Mouse (Mus musculus) limb, embryonic 15.5 days (tissue): ENCODE data around the gene Efna2. TPM values are rescaled to one million over a fixed set of nuclear protein-coding genes. Genes with fewer than 3 reads are reported as not detected.
A peak's percentile ranks its signal among the peaks of the same experiment; 100 is the strongest.

Experiments used
- ATAC-seq: fragments of 200-750 bp; cut with Nextera tagmentation; 2 replicates; pipeline ENCODE4 v1.8.0; 2017; ENCODE audit warnings: low read depth, moderate TSS enrichment; ENCODE audit not compliant: insufficient number of reproducible peaks, low FRiP score, low TSS enrichment
- H3K27ac ChIP-seq: fragments of 300-500 bp; sonication (generic); 2 replicates; pipeline ENCODE4 v1.5.1; 2015; ENCODE audit warnings: moderate library complexity, mild to moderate bottlenecking, inconsistent platforms
- H3K27me3 ChIP-seq: fragments of 300-500 bp; sonication (generic); 2 replicates; pipeline ENCODE4 v1.6.1; 2015; ENCODE audit warnings: inconsistent platforms
- H3K36me3 ChIP-seq: fragments of 300-500 bp; sonication (generic); 2 replicates; pipeline ENCODE4 v1.6.1; 2015; ENCODE audit warnings: inconsistent platforms
- H3K4me1 ChIP-seq: fragments of 300-500 bp; sonication (generic); 2 replicates; pipeline ENCODE4 v1.6.1; 2015; ENCODE audit warnings: inconsistent platforms
- H3K4me2 ChIP-seq: fragments of 300-500 bp; sonication (generic); 2 replicates; pipeline ENCODE4 v1.6.1; 2015; ENCODE audit warnings: mild to moderate bottlenecking, inconsistent platforms
- H3K4me3 ChIP-seq: fragments of 300-500 bp; sonication (generic); 2 replicates; pipeline ENCODE4 v1.5.1; 2015; ENCODE audit warnings: mild to moderate bottlenecking, inconsistent platforms
- H3K9ac ChIP-seq: fragments of 300-500 bp; sonication (generic); 2 replicates; pipeline ENCODE4 v1.6.1; 2015; ENCODE audit warnings: inconsistent platforms
- H3K9me3 ChIP-seq: fragments of 300-500 bp; sonication (generic); 2 replicates; pipeline ENCODE4 v1.6.1; 2016; ENCODE audit warnings: inconsistent platforms
- WGBS: fragments of 180-500 bp; shearing (Covaris S2); methylation state at CpG from one replicate; pipeline ENCODE4 v1.1.7; 2015; 5-methylcytosine and 5-hydroxymethylcytosine counted together
- polyA plus RNA-seq: library from polyadenylated mRNA; unstranded; fragments of >200 nt; fragmentation: Nextera tagmentation; extraction: Ambion mirVana; gene quantifications from 2 replicates; pipeline ENCODE4 v1.2.1, GENCODE M21; 2015

Efna2 gene
- polyA plus RNA-seq, 1 experiment from 2014 or later: 29.3 TPM

DNA sequence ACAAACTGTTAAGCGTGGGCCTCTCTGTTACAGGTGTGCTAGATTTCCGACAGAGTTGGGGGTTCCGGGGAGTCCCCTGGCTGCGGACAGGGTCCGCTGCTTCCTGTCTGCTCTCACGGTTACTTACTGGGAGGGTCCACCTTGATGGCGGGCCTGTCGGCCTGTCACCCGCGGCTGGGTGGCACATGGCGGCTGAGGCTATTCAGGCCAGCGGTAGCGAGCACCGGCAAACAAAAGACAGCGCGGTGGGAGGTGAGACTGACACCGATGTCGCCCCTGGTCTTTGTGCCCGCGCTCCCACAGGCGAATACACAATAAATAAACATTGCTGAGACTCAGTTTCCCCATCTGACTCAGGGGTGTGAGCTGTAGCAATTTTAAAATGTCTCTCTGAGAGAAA, 10.7 kb downstream of the Efna2 start:
- Histone ChIP-seq H3K9ac (no peak overlapping the region), H3K27ac (no peak overlapping the region), H3K4me1 (peaks cover 31% of the 10 kb centered on the region), H3K4me3 (peak overlapping the region; percentile 43), H3K27me3 (peaks cover 38% of the 10 kb centered on the region), H3K9me3 (no peaks in the 10 kb centered on the region), H3K4me2 (peak overlapping the region; percentile 71), H3K36me3 (peaks cover 20% of the 10 kb centered on the region)
- 19% methylated on average over 21 of the region's 21 CpGs for WGBS
- ATAC-seq: no peak

DNA sequence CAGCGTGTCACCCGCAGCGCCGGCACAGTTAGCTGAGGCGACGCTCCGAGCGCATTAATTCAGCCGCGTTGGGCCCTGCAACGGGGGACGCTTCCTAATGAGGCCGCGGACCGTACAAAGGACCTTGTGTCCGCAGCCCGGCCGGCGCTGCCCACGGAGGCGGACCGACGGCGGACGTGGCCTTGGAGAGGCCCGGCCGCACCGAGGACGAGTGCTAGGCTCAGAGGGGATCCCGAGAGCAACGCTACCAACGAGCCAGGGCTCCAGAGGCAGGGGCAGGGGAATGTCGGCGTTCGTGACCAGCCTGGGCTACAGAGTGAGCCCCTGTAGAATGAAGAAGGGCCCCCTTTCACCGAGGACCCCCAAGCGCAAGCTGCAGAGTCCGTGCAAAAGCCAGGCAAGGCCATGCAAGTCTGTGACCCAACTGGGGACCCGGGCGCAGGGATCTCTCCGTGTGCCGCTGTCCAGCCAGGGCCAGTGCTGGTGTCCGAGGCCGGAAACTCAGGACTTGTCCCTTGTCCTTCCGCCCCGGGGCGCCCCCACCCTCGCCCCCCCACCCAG, 11.3 kb downstream of the Efna2 start:
- Histone ChIP-seq H3K4me3 (peak overlapping the region; percentile 43), H3K4me2 (peak overlapping the region; percentile 71), H3K9me3 (no peaks in the 10 kb centered on the region), H3K9ac (peak overlapping the region; percentile 42), H3K27ac (no peak overlapping the region; the same call in 1 of the 2 replicates), H3K36me3 (peaks cover 20% of the 10 kb centered on the region), H3K27me3 (peaks cover 38% of the 10 kb centered on the region), H3K4me1 (peaks cover 28% of the 10 kb centered on the region)
- 1% methylated on average over 48 of the region's 48 CpGs for WGBS
- ATAC-seq: 0 out of 2 replicates have a peak, but pooled peaks have one; percentile 42

DNA sequence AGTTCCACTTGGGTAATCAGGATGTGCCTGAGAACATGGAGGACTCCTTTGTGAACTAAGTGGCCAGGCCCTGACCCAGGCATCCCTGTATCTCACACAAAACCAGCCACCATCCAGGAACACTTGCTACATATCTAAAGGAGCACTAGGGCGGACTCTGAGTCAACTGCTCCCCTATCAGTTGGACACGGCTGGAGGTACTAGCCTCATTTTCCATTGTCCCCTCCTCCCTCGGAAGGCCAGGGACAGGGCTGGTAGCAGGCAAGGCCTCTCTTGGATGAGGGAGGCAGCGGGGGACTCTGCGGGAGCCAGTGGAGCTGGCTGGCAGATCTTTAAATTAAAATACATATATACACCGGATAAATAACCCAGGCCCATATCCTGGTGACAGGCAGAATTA, 14.7 kb downstream of the Efna2 start:
- no peak for ATAC-seq
- no peak overlapping the region for H3K4me2 ChIP-seq

DNA sequence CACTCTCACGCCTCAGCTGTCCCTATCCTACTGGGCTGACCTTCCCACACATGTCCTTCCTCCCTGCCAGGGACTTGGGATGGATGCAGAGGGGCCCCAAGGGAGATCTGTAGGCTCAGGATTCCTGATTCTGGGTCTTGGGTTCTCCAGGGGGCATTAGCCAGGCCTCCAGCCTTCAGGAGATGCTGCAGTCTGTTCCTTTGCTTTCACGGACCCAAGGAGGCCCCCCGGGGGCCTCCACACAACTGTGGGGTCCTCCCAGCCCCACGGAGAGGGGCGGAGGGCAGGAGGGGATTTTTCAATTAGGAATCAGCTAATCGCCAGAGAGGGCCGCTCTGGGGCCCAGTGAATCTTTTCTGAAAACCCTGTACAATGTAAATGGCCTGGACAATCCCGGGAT, 15.2 kb downstream of the Efna2 start:
- ATAC-seq: no peak
- Histone ChIP-seq H3K4me1 (peaks cover 16% of the 10 kb centered on the region), H3K27ac (no peak overlapping the region), H3K36me3 (no peaks in the 10 kb centered on the region), H3K27me3 (peaks cover 29% of the 10 kb centered on the region), H3K9me3 (no peaks in the 10 kb centered on the region), H3K9ac (no peak overlapping the region), H3K4me3 (no peak overlapping the region), H3K4me2 (no peak overlapping the region)
- 61% methylated on average over 8 of the region's 8 CpGs for WGBS

More for the DNA sequence above, 14.7 kb downstream of the Efna2 start:
- WGBS: 79% methylated on average over 6 of the region's 6 CpGs
- H3K9ac ChIP-seq: no peak overlapping the region
- H3K36me3 ChIP-seq: peaks cover 3% of the 10 kb centered on the region; the same call in 1 of the 2 replicates
- peaks cover 18% of the 10 kb centered on the region for H3K4me1 ChIP-seq
- H3K9me3 ChIP-seq: no peaks in the 10 kb centered on the region
- peaks cover 32% of the 10 kb centered on the region for H3K27me3 ChIP-seq
- no peak overlapping the region for H3K27ac ChIP-seq
- no peak overlapping the region for H3K4me3 ChIP-seq

DNA sequence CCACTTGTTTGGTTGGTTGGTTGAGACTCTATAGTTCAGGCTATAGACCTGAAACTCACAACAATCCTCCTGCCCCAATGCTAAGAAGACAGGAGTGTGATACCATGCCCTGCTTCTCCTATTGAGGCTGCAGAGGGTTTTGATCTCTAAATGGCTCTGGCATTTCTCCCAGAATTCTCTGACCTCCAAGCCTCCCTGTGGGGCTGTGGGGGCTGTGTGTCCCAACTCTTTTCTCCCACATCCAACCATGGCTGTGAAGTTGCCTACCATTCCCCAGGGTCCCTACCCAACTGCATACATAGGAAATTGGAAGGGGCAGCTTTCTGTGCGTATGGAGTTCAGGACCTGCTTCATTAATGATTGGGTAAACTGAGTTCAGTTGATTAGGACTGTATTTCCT, 16.9 kb downstream of the Efna2 start:
- Histone ChIP-seq H3K27ac (no peak overlapping the region), H3K9ac (no peak overlapping the region), H3K4me3 (no peak overlapping the region), H3K27me3 (peaks cover 13% of the 10 kb centered on the region; the same call in 1 of the 2 replicates), H3K9me3 (no peaks in the 10 kb centered on the region), H3K4me2 (no peak overlapping the region), H3K4me1 (peaks cover 4% of the 10 kb centered on the region), H3K36me3 (no peaks in the 10 kb centered on the region)
- 79% methylated on average over 1 of the region's 1 CpGs for WGBS
- no peak for ATAC-seq

DNA sequence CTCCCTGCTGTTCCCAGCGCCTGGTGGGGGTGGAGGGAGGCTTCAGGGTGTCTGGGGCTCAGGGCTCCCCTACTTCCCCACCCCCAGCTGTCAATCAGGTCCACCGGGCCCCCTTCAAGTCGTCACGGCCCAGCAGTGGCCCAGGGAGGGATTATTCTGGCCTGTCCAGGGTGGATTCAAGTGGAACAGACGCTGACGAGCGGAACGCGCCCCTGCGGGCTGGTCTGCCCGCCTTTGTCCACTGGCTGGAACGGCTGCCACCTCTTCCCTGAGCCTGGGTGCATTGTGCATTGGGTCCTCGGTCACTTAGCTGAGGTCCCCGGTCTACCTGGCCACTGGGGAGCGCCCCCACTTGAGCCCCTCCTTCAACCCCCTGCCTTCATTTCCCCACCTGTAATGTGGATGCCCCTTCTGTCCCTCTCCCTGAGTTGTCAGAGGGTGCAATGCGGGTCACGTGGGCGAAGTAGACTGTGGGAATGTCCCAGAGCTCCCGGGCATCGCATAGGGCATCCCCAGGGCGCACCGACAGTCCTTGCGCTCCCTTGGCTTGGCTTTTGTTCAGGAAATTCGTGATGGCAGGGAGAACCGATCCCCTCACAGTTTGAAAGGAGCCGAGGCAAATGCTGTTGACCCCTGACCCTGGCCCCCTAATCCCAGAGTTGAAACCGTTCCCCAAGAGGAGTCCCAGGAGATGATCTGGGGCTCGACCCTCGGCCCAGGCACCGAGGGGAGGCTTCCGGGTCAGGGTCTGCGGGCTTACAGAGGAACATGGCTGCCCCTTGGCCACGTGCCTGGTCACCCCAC, 17.7 kb downstream of the Efna2 start:
- WGBS: 74% methylated on average over 33 of the region's 33 CpGs
- H3K4me2 ChIP-seq: no peak overlapping the region
- H3K4me1 ChIP-seq: peaks cover 4% of the 10 kb centered on the region
- no peak overlapping the region for H3K9ac ChIP-seq
- no peak overlapping the region for H3K4me3 ChIP-seq
- ATAC-seq: no peak
- H3K27me3 ChIP-seq: peaks cover 8% of the 10 kb centered on the region; the same call in 1 of the 2 replicates
- H3K27ac ChIP-seq: no peak overlapping the region
- no peaks in the 10 kb centered on the region for H3K9me3 ChIP-seq
- H3K36me3 ChIP-seq: no peaks in the 10 kb centered on the region

DNA sequence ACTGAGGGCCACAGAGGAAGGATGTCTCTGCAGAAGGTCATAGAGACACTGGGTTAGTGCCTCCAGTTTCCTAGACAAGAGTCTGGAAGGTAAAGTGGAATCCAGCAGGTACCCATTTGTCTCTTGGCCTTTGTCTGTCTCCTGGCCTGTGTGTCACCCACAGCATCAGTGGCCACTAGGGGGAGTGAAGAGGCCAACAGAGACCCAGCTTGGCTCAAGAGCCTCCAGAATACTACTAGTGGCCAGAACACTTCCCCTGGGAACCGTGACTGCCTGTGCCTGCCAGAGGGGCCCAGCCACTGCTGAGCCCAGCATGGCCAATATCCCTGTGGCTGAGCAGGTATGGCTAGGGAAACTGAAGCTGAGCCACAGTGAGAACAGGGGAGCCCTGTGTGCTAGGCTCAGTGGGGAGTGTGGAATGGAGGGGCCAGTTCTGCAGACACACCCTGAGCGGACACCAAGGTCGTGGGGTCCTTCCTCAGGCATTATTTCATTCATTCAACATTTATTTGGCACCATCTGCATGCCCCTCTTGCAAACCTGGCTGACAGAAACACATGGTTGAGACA, 20.2 kb downstream of the Efna2 start:
- Histone ChIP-seq H3K4me2 (no peak overlapping the region), H3K9ac (no peak overlapping the region), H3K27ac (no peak overlapping the region), H3K4me3 (no peak overlapping the region), H3K27me3 (no peaks in the 10 kb centered on the region), H3K4me1 (peaks cover 4% of the 10 kb centered on the region), H3K9me3 (no peaks in the 10 kb centered on the region), H3K36me3 (no peaks in the 10 kb centered on the region)
- no peak for ATAC-seq
- WGBS: 44% methylated on average over 3 of the region's 3 CpGs

DNA sequence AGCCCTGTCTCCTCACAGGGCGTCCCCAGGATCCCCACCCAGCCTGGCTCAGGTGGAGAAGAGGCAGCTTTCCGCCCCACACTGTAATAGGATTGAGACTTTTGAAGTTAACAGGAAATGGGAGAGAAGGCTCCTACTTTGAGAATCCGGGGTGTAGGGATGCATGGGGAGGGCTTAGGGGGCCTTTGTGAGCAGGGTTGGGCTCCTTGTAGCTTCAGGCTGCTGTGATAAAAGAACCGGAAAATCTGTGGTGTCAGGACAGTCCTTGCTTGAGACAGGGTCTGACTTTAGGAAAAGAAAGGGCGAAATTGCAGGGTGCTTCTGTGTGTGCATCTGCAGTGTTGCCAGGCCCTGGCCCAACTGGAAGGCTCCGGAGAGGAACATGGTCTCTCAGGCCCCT, 21.2 kb downstream of the Efna2 start:
- no peaks in the 10 kb centered on the region for H3K36me3 ChIP-seq
- no peaks in the 10 kb centered on the region for H3K9me3 ChIP-seq
- no peaks in the 10 kb centered on the region for H3K27me3 ChIP-seq
- WGBS: 76% methylated on average over 6 of the region's 6 CpGs
- H3K4me3 ChIP-seq: no peak overlapping the region
- H3K4me2 ChIP-seq: no peak overlapping the region
- ATAC-seq: no peak
- H3K27ac ChIP-seq: no peak overlapping the region
- no peak overlapping the region for H3K9ac ChIP-seq
- H3K4me1 ChIP-seq: peaks cover 4% of the 10 kb centered on the region

DNA sequence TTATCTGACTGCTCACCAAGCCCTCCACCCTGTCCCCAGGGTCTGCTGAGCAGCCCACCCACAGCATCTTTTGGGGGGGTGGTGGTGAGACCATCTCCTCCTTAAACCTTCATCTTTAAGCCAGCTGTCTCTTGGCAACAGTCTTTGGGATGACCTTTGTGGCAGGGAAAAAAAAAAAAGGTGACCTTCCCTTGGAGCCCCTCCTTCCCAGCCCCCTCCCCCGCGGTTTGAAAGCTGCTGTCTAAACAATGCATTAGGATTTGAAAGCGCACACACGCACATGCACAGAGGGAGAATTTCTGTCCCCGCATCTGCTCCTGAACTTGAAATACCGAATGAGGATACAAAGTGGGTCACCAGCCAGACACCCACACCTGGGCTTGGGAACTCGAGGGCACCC, 24.8 kb downstream of the Efna2 start:
- H3K4me2 ChIP-seq: no peak overlapping the region
- H3K27ac ChIP-seq: no peak overlapping the region
- no peak overlapping the region for H3K4me3 ChIP-seq
- ATAC-seq: no peak
- H3K36me3 ChIP-seq: no peaks in the 10 kb centered on the region
- no peaks in the 10 kb centered on the region for H3K9me3 ChIP-seq
- WGBS: 49% methylated on average over 7 of the region's 7 CpGs
- H3K9ac ChIP-seq: no peak overlapping the region
- H3K27me3 ChIP-seq: peaks cover 3% of the 10 kb centered on the region; the same call in 1 of the 2 replicates
- peaks cover 9% of the 10 kb centered on the region for H3K4me1 ChIP-seq

DNA sequence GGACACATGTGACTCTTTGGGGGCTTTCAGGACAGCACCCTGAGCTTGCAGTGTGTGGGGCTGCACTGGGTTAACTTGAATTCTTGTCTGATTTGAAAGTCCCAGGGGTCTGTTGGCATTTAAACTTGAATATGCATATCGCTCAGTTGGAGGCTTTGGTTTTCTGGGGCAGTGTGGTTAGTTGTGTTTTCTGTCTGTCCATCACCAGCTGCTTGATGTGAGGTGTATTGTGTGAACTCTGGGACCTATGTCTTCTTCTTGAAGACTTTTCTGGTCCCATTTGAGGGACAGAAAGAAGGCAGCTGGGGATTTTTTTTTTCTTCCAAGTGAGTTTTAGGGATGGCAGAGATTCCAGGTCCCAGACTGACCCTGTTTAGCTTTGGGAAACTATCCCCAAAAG, 27.9 kb downstream of the Efna2 start:
- 56% methylated on average over 1 of the region's 1 CpGs for WGBS
- Histone ChIP-seq H3K4me2 (no peak overlapping the region), H3K4me1 (peaks cover 7% of the 10 kb centered on the region), H3K4me3 (no peak overlapping the region), H3K9ac (no peak overlapping the region), H3K27me3 (peaks cover 7% of the 10 kb centered on the region), H3K27ac (no peak overlapping the region), H3K9me3 (no peaks in the 10 kb centered on the region), H3K36me3 (no peaks in the 10 kb centered on the region)
- no peak for ATAC-seq

DNA sequence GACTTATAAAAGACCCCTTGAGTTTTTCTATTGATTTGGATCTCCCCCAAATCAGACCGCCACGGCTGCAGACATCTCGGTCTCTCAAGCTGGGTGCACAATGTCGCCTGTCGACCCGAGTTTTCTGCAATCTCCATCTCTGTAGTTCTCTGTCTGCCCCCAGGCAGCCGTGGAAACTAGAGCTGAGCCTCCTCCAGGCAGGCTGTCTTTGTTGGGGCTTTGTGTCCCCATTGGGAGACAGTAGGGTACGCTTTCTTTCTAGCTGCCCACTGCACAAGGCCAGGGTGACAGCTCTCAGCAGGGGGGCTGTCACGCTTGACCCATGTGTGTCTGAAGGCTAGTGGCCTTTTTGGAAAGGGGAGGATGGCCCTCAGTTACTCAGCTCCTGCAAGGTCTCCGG, 28.4 kb downstream of the Efna2 start:
- no peak overlapping the region for H3K27ac ChIP-seq
- H3K4me2 ChIP-seq: no peak overlapping the region

DNA sequence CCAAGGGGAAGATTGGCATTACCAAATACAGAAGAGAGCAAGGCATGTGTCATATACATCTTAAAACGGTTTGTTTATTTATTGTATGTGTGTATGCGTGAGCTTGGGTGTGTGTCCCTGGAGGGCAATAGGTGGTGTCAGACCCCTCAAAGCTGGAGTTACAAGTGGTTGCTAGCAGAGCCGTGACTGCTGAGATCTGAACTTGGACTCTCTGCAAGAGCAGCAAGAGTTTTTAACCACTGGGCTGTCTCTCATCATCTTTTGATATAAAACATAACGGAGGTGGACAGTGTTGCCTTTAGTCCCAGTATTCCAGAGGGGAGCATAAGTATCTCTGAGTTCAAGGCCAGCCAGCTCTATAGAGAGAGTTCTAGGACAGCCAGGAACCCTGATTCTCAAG, 29.0 kb downstream of the Efna2 start:
- no peak for ATAC-seq
- 72% methylated on average over 4 of the region's 4 CpGs for WGBS

More for the DNA sequence above, 28.4 kb downstream of the Efna2 start:
- Histone ChIP-seq H3K36me3 (no peaks in the 10 kb centered on the region), H3K27me3 (peaks cover 7% of the 10 kb centered on the region), H3K9me3 (no peaks in the 10 kb centered on the region), H3K4me3 (no peak overlapping the region), H3K4me1 (peaks cover 7% of the 10 kb centered on the region), H3K9ac (no peak overlapping the region)
- ATAC-seq: no peak
- WGBS: 69% methylated on average over 10 of the region's 10 CpGs

More for the DNA sequence above, 29.0 kb downstream of the Efna2 start:
- Histone ChIP-seq H3K9me3 (no peaks in the 10 kb centered on the region), H3K27me3 (peaks cover 7% of the 10 kb centered on the region), H3K4me3 (no peak overlapping the region), H3K4me1 (peaks cover 7% of the 10 kb centered on the region), H3K27ac (no peak overlapping the region), H3K4me2 (no peak overlapping the region), H3K36me3 (no peaks in the 10 kb centered on the region), H3K9ac (no peak overlapping the region)
